Mouse (Mus musculus) intestine, embryonic 15.5 days (tissue): ENCODE measurements around the gene Cdkn2aipnl. TPM values are rescaled to one million over a fixed set of nuclear protein-coding genes. Genes with fewer than 3 reads are reported as not detected.

Source experiments
- polyA plus RNA-seq: library from polyadenylated mRNA; unstranded; fragments of >200 nt; fragmentation: Nextera tagmentation; extraction: Ambion mirVana; gene quantifications from 2 replicates; pipeline ENCODE4 v1.2.1, GENCODE M21; 2015

Gene Cdkn2aipnl
- polyA plus RNA-seq, 1 experiment from 2014 or later, result 90.3 TPM

Other genes with a start within 250 kb of the Cdkn2aipnl start
- 20.1 and 20.8 TPM in 2 replicates for gene Sec24a, start 204.0 kb upstream of the Cdkn2aipnl start, polyA plus RNA-seq
- 168 and 171 TPM in 2 replicates for gene Sar1b, start 204.0 kb upstream of the Cdkn2aipnl start, polyA plus RNA-seq
- 1.3 and 1.4 TPM in 2 replicates for gene Jade2, start 110.0 kb upstream of the Cdkn2aipnl start, polyA plus RNA-seq
- gene Ube2b, start 33.1 kb downstream of the Cdkn2aipnl start, polyA plus RNA-seq, result 189 and 212 TPM in 2 replicates
- gene Cdkl3, start 36.6 kb downstream of the Cdkn2aipnl start, polyA plus RNA-seq, result 5.4 and 6.6 TPM in 2 replicates
- 64.8 and 69.3 TPM in 2 replicates for gene Ppp2ca, start 131.0 kb downstream of the Cdkn2aipnl start, polyA plus RNA-seq
- gene Olfr1373, start 177.9 kb downstream of the Cdkn2aipnl start, polyA plus RNA-seq, result not detected in 2 replicates
- not detected in 2 replicates for gene Olfr1371, start 246.3 kb downstream of the Cdkn2aipnl start, polyA plus RNA-seq